Mouse (Mus musculus) heart, embryonic 12.5 days (tissue): ENCODE measurements around the gene 1810013L24Rik. TPM values are rescaled to one million over a fixed set of nuclear protein-coding genes. Genes with fewer than 3 reads are reported as not detected.

ENCODE experiments used
- ATAC-seq: fragments of 200-750 bp; cut with Nextera tagmentation; 2 replicates; pipeline ENCODE4 v1.8.0; 2017; ENCODE audit warnings: moderate TSS enrichment, moderate library complexity; ENCODE audit not compliant: insufficient number of reproducible peaks, low FRiP score
- H3K27ac ChIP-seq: fragments of 300-500 bp; sonication (generic); 2 replicates; pipeline ENCODE4 v1.5.1; 2016; ENCODE audit warnings: mild to moderate bottlenecking, moderate library complexity; ENCODE audit not compliant: poor library complexity, severe bottlenecking
- H3K27me3 ChIP-seq: fragments of 300-500 bp; sonication (generic); replicated peaks from 2 replicates; pipeline ENCODE4 v1.6.1; 2016; ENCODE audit warnings: mild to moderate bottlenecking, moderate library complexity
- H3K36me3 ChIP-seq: fragments of 300-500 bp; sonication (generic); 2 replicates; pipeline ENCODE4 v1.6.1; 2016; ENCODE audit warnings: mild to moderate bottlenecking, moderate library complexity
- H3K4me1 ChIP-seq: fragments of 300-500 bp; sonication (generic); replicated peaks from 2 replicates; pipeline ENCODE4 v1.6.1; 2016; ENCODE audit warnings: mild to moderate bottlenecking
- H3K4me2 ChIP-seq: fragments of 300-500 bp; sonication (generic); 2 replicates; pipeline ENCODE4 v1.6.1; 2016; ENCODE audit warnings: mild to moderate bottlenecking, moderate library complexity
- H3K4me3 ChIP-seq: fragments of 300-500 bp; sonication (generic); 2 replicates; pipeline ENCODE4 v1.5.1; 2016; ENCODE audit warnings: mild to moderate bottlenecking
- H3K9ac ChIP-seq: fragments of 300-500 bp; sonication (generic); 2 replicates; pipeline ENCODE4 v1.6.1; 2016; ENCODE audit warnings: mild to moderate bottlenecking, moderate library complexity
- H3K9me3 ChIP-seq: fragments of 300-500 bp; sonication (generic); replicated peaks from 2 replicates; pipeline ENCODE4 v1.6.1; 2016; ENCODE audit warnings: mild to moderate bottlenecking, moderate library complexity
- WGBS: fragments of 180-500 bp; shearing (Covaris S2); methylation state at CpG from one replicate; pipeline ENCODE4 v1.1.7; 2016; 5-methylcytosine and 5-hydroxymethylcytosine counted together
- polyA plus RNA-seq: library from polyadenylated mRNA; unstranded; fragments of >200 nt; fragmentation: Nextera tagmentation; extraction: Ambion mirVana; gene quantifications from 2 replicates; pipeline ENCODE4 v1.2.1, GENCODE M21; 2016

Gene 1810013L24Rik
- polyA plus RNA-seq, 1 experiment from 2014 or later = 24.1 TPM

DNA sequence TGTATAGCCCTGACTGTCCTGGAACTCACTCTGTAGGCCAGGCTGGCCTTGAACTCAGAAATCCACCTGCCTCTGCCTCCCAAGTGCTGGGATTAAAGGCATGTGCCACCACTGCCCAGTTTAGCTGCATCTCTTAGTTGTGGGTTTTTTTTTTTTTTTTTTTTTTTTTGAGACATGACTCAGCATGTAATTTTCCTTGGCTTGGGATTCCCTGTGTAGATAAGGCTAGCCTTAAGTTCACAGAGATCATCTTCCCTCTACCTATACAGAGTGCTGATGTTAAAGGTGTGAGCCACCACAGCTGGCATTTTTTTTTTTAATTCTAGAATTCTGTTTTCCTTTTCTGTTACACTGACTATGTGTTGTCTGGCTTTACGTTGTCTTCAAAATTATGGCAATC, 7.7 kb downstream of the 1810013L24Rik start:
- peaks cover 20% of the 10 kb centered on the region for H3K4me1 ChIP-seq
- peak; percentile 77 for ATAC-seq
- no peaks in the 10 kb centered on the region for H3K27me3 ChIP-seq
- H3K4me2 ChIP-seq = no peak overlapping the region
- no peaks in the 10 kb centered on the region for H3K9me3 ChIP-seq
- peaks cover 65% of the 10 kb centered on the region for H3K36me3 ChIP-seq
- H3K4me3 ChIP-seq = no peak overlapping the region
- 97% methylated on average over 1 of the region's 1 CpGs for WGBS
- H3K9ac ChIP-seq = no peak overlapping the region
- no peak overlapping the region for H3K27ac ChIP-seq

DNA sequence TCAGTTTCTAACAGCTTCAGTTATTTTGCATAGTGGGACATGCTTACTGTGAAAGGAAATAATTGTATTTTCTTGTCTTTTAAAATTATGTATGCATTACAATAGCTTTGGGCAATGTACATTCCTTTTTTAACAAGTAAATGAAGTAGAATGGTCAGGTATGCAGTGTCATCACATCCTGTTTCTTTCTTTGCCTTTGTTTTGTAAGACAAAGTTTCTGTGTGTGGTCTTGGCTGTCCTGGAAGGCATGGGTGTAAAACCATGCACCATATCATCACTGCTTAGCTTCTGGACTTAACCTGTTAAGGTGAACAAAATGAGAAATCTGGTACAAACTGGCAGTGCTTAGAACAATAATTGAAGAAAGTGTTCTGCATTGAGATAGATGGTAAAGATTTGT, 9.0 kb downstream of the 1810013L24Rik start:
- ATAC-seq = no peak
- peaks cover 64% of the 10 kb centered on the region for H3K36me3 ChIP-seq

DNA sequence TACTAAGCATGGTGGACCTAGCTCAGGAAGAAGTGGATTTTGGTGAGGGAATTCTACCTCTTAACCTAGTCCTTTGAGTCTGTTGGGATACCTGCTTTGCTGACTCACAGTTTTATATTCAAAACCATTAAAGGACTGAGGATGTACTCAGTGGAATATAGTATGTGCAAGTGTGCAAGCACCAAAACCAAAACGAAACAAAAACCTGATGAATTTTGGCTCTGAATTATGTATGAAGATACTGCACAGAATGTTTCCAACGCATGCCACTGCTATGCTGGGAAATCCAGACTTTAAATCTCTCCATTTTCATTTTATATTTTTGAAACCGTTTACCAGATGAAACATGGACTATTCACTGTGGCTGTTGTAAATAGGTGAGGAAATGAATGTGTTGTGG, 10.7 kb downstream of the 1810013L24Rik start:
- Histone ChIP-seq H3K4me1 (0 out of 2 replicates have a peak, but pooled peaks cover 10% of the 10 kb centered on the region), H3K9me3 (no peaks in the 10 kb centered on the region), H3K27me3 (no peaks in the 10 kb centered on the region), H3K27ac (no peak overlapping the region), H3K36me3 (peaks cover 60% of the 10 kb centered on the region), H3K9ac (no peak overlapping the region), H3K4me3 (no peak overlapping the region), H3K4me2 (no peak overlapping the region)
- no peak for ATAC-seq
- 94% methylated on average over 3 of the region's 3 CpGs for WGBS

More for the DNA sequence above, 9.0 kb downstream of the 1810013L24Rik start:
- no peaks in the 10 kb centered on the region for H3K27me3 ChIP-seq
- 0 out of 2 replicates have a peak, but pooled peaks cover 14% of the 10 kb centered on the region for H3K4me1 ChIP-seq
- no peak overlapping the region for H3K9ac ChIP-seq
- no peak overlapping the region for H3K27ac ChIP-seq
- no peak overlapping the region for H3K4me2 ChIP-seq
- H3K9me3 ChIP-seq = no peaks in the 10 kb centered on the region
- no peak overlapping the region for H3K4me3 ChIP-seq

DNA sequence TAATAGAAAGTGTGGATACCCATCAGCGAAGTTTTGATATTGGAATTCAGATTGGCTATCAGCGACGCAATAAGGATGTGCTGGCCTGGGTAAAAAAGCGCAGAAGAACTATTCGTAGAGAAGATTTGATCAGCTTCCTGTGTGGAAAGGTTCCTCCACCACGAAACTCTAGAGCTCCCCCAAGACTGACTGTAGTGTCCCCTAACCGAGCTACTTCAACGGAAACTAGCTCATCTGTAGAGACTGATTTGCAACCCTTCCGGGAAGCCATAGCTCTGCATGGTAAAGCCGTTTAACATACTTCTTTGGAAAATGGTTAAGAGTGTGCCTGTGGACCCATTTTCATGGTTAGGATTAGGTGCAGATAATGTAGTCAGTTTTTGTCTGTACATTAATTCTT, 13.1 kb downstream of the 1810013L24Rik start:
- Histone ChIP-seq H3K9me3 (no peaks in the 10 kb centered on the region), H3K27me3 (no peaks in the 10 kb centered on the region), H3K9ac (no peak overlapping the region), H3K4me1 (0 out of 2 replicates have a peak, but pooled peaks cover 9% of the 10 kb centered on the region), H3K4me3 (no peak overlapping the region), H3K27ac (no peak overlapping the region), H3K36me3 (peaks cover 49% of the 10 kb centered on the region), H3K4me2 (no peak overlapping the region)
- 88% methylated on average over 10 of the region's 10 CpGs for WGBS
- ATAC-seq = no peak

DNA sequence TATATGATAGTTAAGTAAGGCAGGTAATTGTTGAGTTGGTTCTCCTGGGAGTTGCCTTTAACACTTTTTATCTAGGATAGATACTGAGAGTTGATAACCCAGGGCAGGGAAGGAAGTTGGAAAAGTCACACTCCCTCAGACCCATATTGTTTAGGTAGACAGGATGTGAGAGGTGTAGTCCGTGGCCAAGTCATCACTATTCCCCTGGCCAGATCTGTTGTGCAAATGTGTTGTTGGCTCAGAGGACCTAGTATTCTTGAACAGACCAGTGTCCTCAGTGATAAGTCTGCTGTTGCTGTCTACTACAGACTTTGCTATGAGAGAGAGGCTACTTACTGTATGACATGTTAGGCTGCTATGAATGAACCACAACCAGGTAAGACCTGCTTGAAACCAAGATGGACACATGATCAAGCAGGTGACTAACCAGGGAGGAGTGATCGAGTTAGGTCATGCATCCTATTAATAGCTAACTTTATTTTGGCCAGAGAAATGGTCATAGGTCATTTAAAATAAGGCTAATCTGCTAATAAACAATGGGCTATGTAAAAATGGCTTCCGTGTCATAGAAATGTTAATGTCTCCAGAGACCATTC, 13.8 kb downstream of the 1810013L24Rik start:
- H3K4me3 ChIP-seq = no peak overlapping the region
- 77% methylated on average over 3 of the region's 3 CpGs for WGBS
- peaks cover 8% of the 10 kb centered on the region for H3K4me1 ChIP-seq
- H3K27me3 ChIP-seq = no peaks in the 10 kb centered on the region
- H3K4me2 ChIP-seq = no peak overlapping the region
- H3K9me3 ChIP-seq = no peaks in the 10 kb centered on the region
- peaks cover 45% of the 10 kb centered on the region for H3K36me3 ChIP-seq
- no peak overlapping the region for H3K9ac ChIP-seq
- H3K27ac ChIP-seq = no peak overlapping the region
- no peak for ATAC-seq

DNA sequence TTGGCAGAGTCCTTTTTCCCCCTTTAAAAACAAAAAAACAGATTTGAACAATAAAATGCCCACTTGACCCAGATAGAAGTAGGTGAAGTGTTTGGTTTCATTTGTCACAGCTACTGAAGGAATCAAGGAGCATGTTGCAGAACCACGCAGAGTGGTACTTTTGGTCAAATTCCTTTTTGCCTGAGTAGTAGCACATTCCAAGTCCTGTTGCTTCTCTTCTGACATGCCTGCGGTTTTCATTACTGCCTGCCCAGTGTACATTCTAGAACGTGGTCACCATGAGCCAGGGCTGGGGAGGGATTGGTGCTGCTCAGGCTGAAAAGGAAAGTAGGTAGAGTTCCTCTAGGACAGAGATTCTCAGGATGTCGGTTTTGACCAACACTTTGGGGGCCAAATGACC, 16.1 kb downstream of the 1810013L24Rik start:
- Histone ChIP-seq H3K4me1 (peaks cover 10% of the 10 kb centered on the region), H3K9me3 (no peaks in the 10 kb centered on the region), H3K9ac (no peak overlapping the region), H3K4me3 (no peak overlapping the region), H3K4me2 (no peak overlapping the region), H3K27me3 (no peaks in the 10 kb centered on the region), H3K27ac (no peak overlapping the region), H3K36me3 (peaks cover 38% of the 10 kb centered on the region)
- 83% methylated on average over 4 of the region's 4 CpGs for WGBS
- no peak for ATAC-seq

DNA sequence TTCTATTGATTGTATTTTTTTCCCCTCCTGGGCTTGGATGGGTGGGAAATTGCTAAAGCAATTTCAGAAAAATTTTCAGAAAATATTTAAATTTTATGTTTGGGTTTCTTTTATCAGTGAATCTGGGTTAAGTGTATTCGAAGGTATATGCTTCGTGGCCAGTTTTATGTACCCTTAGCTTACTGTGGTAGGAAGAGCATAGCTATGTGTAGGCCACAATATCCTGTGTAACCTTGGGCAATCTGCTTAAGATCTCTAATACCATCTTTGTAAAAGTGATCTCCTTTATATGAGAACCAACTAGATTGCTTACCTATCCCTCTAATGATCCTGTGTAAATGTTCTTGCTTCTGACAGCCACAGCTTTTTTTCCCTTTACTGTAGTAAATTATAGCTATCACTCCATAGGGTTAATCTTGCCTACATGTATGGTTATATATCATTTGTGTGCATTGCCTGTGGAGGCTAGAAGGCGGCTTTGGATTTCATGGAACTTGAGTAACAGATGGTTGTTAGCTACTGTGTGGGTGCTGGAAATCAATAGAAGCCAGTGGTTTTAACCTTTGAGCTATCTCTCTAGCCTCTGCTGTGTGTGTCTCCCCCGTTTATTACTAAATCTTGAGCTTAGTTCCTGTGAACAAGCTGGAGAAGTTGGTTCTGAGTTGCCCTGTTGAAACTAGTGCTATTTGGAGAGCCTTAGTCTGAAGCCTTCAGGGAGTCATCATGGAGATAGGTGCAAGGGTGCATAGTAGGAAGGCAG, 18.6 kb downstream of the 1810013L24Rik start:
- Histone ChIP-seq H3K9me3 (no peaks in the 10 kb centered on the region), H3K36me3 (peaks cover 35% of the 10 kb centered on the region), H3K4me1 (peaks cover 14% of the 10 kb centered on the region), H3K4me2 (no peak overlapping the region), H3K9ac (no peak overlapping the region), H3K27me3 (no peaks in the 10 kb centered on the region), H3K4me3 (no peak overlapping the region), H3K27ac (no peak overlapping the region)
- ATAC-seq = no peak
- 87% methylated on average over 4 of the region's 4 CpGs for WGBS

DNA sequence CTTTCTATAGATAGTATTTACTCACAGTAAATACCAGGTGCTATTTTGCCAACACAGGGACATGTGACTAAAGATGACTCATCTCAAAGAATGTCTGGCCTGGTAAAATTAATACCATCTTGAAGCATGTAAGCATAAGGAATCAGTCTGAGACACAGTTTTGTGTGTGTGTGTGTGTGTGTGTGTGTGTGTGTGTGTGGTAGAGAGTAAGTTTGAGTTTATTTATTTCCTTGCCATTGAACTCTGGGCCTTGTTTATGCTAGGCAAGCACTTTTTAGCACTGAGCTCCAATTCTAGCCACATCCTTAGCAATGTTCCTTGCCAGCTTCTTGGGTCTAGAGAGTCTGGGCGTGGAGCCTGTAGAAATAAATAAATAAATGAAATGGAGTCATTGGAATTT, 20.0 kb downstream of the 1810013L24Rik start:
- peaks cover 19% of the 10 kb centered on the region for H3K4me1 ChIP-seq
- H3K36me3 ChIP-seq = peaks cover 39% of the 10 kb centered on the region
- no peak overlapping the region for H3K4me2 ChIP-seq
- no peaks in the 10 kb centered on the region for H3K27me3 ChIP-seq
- H3K27ac ChIP-seq = no peak overlapping the region
- WGBS = 89% methylated on average over 1 of the region's 1 CpGs
- no peak overlapping the region for H3K9ac ChIP-seq
- ATAC-seq = no peak
- H3K9me3 ChIP-seq = no peaks in the 10 kb centered on the region
- H3K4me3 ChIP-seq = no peak overlapping the region

DNA sequence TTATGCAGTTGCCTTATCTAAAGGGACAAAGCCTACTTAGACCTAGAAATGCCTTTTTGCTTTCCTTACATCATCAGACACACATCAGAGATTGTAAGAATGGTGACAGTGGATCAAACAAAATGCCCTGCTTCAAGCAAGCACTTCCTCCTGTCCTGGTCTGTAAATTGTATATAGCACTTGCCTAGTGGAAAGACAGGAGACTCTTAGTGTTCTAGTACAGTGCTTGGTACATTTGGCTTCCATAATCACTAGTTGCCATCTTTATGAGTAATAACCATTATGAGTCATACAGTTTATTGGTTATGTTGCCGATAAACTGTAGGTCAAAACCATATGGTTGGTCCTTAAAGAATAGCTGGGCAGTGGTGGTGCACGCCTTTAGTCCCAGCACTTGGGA, 25.2 kb downstream of the 1810013L24Rik start:
- no peaks in the 10 kb centered on the region for H3K9me3 ChIP-seq
- 96% methylated on average over 2 of the region's 2 CpGs for WGBS
- H3K4me3 ChIP-seq = no peak overlapping the region
- peaks cover 53% of the 10 kb centered on the region for H3K36me3 ChIP-seq
- no peak overlapping the region for H3K4me2 ChIP-seq
- ATAC-seq = no peak
- peaks cover 12% of the 10 kb centered on the region; the same call in 1 of the 2 replicates for H3K4me1 ChIP-seq
- no peaks in the 10 kb centered on the region for H3K27me3 ChIP-seq
- H3K27ac ChIP-seq = no peak overlapping the region
- no peak overlapping the region for H3K9ac ChIP-seq

DNA sequence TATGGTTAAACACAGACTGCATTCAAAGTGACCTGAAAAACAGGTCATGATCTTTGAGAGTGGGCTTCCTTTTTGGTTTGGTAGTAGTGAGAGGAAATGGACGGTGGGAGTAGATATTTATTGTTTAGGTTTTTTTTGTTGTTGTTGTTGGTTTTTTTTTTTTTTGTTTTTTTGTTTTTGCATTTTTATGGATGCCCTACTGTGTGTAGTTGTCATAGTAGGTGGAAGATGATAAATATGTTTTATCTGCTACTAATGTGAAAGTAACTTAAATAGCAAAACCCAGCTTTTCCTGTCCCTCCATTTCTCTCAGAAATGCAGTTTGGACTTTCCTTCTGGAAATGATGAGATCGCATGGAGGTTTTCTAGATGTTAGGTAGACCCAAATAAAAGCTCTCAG, 26.9 kb downstream of the 1810013L24Rik start:
- no peak for ATAC-seq
- H3K4me3 ChIP-seq = no peak overlapping the region
- no peaks in the 10 kb centered on the region for H3K9me3 ChIP-seq
- H3K27me3 ChIP-seq = no peaks in the 10 kb centered on the region
- WGBS = 85% methylated on average over 2 of the region's 2 CpGs
- no peak overlapping the region for H3K9ac ChIP-seq
- H3K4me2 ChIP-seq = no peak overlapping the region
- peaks cover 9% of the 10 kb centered on the region; the same call in 1 of the 2 replicates for H3K4me1 ChIP-seq
- peaks cover 55% of the 10 kb centered on the region for H3K36me3 ChIP-seq
- H3K27ac ChIP-seq = no peak overlapping the region

DNA sequence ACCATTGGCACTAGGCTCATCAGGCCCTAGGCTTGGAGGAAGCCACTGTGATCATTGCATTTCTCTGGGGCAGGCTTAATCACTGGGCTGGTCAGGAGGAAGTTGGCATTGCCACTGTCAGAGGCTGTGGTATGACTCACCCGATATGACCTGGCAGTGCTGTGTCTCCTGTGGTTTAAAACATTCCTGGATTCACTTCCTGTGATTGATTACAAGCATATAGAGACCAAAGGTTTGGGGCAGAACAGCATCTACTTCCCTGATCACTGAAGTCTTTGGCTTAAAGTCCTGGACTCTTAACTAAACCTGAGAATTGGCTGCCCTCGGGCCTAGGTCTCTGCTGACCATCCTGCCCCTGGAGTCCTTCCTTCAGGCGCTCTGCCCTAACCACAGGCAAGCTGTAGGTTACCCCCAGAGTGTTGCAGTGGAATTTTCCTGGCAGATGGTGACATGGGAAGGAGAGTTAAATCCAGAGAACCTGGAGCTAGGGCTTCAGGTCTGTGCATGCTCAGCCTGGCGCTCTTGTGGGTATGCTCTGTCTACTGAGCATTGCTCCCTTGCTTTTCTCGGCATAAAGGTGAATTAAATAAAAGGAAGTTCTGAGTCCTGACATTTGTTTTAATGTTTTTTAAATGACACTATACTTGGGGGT, 32.6 kb downstream of the 1810013L24Rik start:
- Histone ChIP-seq H3K9me3 (no peaks in the 10 kb centered on the region), H3K9ac (no peak overlapping the region), H3K27ac (no peak overlapping the region), H3K4me3 (no peak overlapping the region), H3K4me1 (peaks cover 21% of the 10 kb centered on the region), H3K27me3 (no peaks in the 10 kb centered on the region), H3K36me3 (peaks cover 23% of the 10 kb centered on the region), H3K4me2 (no peak overlapping the region)
- no peak for ATAC-seq
- 83% methylated on average over 5 of the region's 5 CpGs for WGBS
